Mouse (Mus musculus): ENCODE data around the gene Hopx. TPM values are rescaled to one million over a fixed set of nuclear protein-coding genes. Genes with fewer than 3 reads are reported as not detected.

Gene Hopx
- total RNA-seq, 4 experiments from 2014 or later = 67.3 to 87.2 (median 72.1) TPM

DNA sequence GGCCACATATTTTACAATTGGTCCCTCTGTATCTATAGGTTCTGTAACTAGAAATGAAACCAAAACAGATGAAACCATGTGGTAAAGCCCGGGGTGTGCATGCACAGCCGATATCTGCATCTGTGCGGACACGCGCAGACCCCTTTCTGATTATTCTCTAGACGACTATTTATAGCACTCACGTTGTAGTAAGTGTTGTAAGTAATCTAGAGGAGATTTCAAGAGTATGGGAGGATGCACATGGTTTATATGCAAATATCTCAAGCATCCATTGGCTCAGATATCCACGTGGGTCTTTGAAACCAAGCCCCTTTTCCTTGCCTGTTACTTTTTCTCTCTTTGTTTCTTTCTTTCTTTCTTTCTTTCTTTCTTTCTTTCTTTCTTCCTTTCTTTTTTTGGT is 41.1 kb downstream of the Hopx start:
- DNase-seq (ENCODE audit: low spot score in 2 of 2) = no peak

- DNase-seq (ENCODE audit: low spot score in 2 of 2) = no peak
Measured at GRCm38 (mm10) chr5:77071626-77072025, 43.3 kb downstream of the Hopx start.

DNA sequence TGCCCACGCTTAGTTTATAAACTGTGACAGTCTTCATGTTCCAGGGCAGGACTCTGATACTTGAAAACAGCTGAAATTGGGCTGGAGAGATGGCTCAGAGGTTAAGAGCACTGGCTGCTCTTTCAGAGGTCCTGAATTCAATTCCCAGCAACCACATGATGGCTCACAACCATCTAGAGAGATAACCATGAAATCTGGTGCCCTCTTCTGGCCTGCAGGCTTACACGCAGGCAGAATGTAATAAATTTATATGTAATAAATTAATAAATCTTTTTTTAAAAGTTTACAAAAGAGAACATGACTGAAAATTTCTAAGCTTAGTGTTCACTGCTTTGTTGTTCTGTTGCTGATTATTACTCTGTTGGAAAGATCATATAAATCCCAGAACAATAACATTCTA is 43.9 kb downstream of the Hopx start:
- no peak for DNase-seq (ENCODE audit: low spot score in 2 of 2)

DNA sequence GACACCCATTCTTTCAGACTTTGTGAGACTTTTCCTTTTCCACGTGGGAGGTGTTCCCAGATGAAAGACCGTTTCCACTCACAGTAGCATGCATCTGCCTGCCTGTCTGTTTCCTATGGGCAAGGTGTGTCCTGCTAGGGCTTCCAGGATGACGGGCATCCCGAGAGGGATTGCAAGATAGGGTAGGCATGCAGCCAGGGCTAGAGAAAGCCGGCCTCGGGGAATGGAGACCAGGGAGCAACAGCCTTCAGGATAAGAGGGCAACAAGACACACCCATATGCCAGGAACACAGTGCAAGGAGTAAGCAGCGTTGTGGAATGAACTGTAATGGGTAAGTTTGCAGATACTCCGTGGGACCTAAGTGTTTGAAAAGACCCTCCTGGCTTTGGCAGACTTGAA is 47.6 kb downstream of the Hopx start:
- DNase-seq (ENCODE audit: low spot score in 2 of 2) = no peak

- DNase-seq (ENCODE audit: low spot score in 2 of 2) = peak; percentile 23 to 74
Measured at GRCm38 (mm10) chr5:77061372-77062038, 53.4 kb downstream of the Hopx start.

- no peak for DNase-seq (ENCODE audit: low spot score in 2 of 2)
Measured at GRCm38 (mm10) chr5:77060363-77060762, 54.6 kb downstream of the Hopx start.

DNA sequence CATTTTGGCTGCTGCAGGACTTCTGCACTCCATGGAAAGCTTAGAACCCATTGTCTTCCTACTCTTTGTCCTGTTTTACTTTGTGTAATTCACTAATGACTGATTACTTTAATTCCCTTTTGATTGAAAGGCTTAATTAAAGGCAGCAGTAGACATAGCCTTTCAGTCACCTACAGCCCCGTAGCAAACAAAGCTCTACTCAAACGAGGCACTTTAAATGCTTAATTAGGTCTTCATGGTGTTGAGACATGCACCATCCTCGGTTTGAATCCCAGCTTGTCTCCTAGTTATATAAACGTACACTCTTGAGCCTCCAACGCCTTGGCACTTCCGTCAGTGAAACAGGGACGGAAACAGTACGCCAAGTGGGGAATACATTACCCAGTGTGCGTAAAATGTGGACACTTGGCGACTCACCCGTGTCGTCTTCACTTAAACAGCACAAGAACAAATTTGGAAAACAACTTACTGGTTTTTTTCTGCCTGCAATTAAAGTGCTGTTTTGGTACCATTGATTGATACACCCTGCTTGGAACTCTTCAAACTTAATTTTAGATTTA is 58.0 kb downstream of the Hopx start:
- DNase-seq (ENCODE audit: low spot score in 2 of 2) = no peak

GRCm38 (mm10) chr5:77052616-77053015 is 62.3 kb downstream of the Hopx start:
- DNase-seq (ENCODE audit: low spot score in 2 of 2) = no peak

GRCm38 (mm10) chr5:77044362-77044761 is 70.6 kb downstream of the Hopx start:
- DNase-seq (ENCODE audit: low spot score in 2 of 2) = no peak

DNA sequence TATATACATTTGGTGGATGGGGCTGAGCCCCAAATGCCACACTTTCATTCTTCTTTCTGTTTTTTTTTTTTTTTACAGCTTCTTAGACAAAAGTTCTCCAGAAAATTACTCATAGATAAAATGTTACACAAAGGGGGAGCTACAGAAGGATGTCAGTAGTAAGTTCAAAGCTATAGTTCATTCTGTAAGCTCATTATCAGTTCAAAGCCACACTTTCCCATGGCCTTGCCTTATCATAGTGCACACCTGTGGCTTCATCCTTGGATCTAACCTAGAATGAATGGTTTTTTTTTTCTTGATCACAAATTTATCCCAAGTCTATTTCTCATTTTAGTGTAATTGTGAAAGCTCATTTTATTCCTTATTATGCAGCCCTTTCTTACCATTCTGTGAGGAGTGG is 75.5 kb downstream of the Hopx start:
- DNase-seq (ENCODE audit: low spot score in 2 of 2) = no peak

DNA sequence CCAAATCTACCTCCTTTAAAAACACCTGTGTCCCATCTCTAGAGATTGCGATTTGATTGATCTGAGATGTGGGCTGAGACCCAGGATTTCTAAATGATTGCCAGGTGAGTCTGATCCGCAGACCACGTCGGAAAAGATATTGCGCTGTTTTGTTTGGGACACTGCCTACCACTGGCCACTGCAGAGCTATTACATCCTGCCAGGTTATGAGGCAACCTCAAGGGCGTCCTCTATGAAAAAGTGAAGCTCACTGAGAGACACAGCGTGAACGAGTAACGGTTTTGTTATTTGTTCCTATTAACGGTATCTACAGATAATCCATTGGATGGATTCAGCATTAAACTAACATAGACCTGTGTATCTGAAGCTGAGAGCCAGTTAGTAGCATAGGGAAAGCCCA is 76.5 kb downstream of the Hopx start:
- no peak for DNase-seq (ENCODE audit: low spot score in 2 of 2)

Other genes starting within 250 kb of the Hopx start
- 10 to 100 TPM; 27.3 to 35.6 (median 30.3) TPM for gene Aasdh, start 209.6 kb downstream of the Hopx start, total RNA-seq (2022)
- 100 to 1,000 TPM in 1 of 4 experiments, 10 to 100 TPM in 3; 92.1 to 101 (median 97.4) TPM for gene Paics, start 163.8 kb downstream of the Hopx start, total RNA-seq (2022)
- gene Ppat, start 163.5 kb downstream of the Hopx start, total RNA-seq (2022) = 10 to 100 TPM; 14.9 to 16.8 (median 16.1) TPM
- 100 to 1,000 TPM; 101 to 116 (median 107) TPM for gene Srp72, start 140.4 kb downstream of the Hopx start, total RNA-seq (2022)
- gene Arl9, start 111.1 kb downstream of the Hopx start, total RNA-seq (2022) = under 1 TPM in 1 of 4 experiments, not detected in 3; 0.80 TPM
- 1 to 10 TPM in 1 of 4 experiments, under 1 TPM in 3; 0.51 to 1.0 (median 0.79) TPM for gene Thegl, start 99.1 kb downstream of the Hopx start, total RNA-seq (2022)
- not detected for gene Spink2, start 96.3 kb upstream of the Hopx start, total RNA-seq (2022)
- 1 to 10 TPM; 4.1 to 6.4 (median 5.2) TPM for gene Rest, start 150.4 kb upstream of the Hopx start, total RNA-seq (2022)
- 10 to 100 TPM; 21.8 to 30.1 (median 23.7) TPM for gene Noa1, start 195.0 kb upstream of the Hopx start, total RNA-seq (2022)
- 10 to 100 TPM; 45.8 to 49.4 (median 47.3) TPM for gene Polr2b, start 195.0 kb upstream of the Hopx start, total RNA-seq (2022)

Measured in layer of hippocampus, adult 8-10 months (tissue).